Mouse (Mus musculus) neural tube, embryonic 15.5 days (tissue): ENCODE measurements at regions not wholly inside any gene's neighbourhood (a gene's known extent, or its start where the extent isn't known, plus 50 kb on each side); places are given as distances from the start of the nearest gene placed in this dataset.

Experiments
- ATAC-seq: fragments of 200-750 bp; cut with Nextera tagmentation; 2 replicates; pipeline ENCODE4 v1.8.0; 2017; ENCODE audit warnings: mild to moderate bottlenecking, moderate TSS enrichment, moderate library complexity; ENCODE audit not compliant: low FRiP score
- H3K27ac ChIP-seq: fragments of 300-500 bp; sonication (generic); replicated peaks from 2 replicates; pipeline ENCODE4 v1.5.1; 2015; ENCODE audit warnings: mild to moderate bottlenecking, inconsistent platforms
- H3K27me3 ChIP-seq: fragments of 300-500 bp; sonication (generic); replicated peaks from 2 replicates; pipeline ENCODE4 v1.6.1; 2015; ENCODE audit warnings: inconsistent platforms
- H3K36me3 ChIP-seq: fragments of 300-500 bp; sonication (generic); 2 replicates; pipeline ENCODE4 v1.6.1; 2015; ENCODE audit warnings: inconsistent platforms
- H3K4me1 ChIP-seq: fragments of 300-500 bp; sonication (generic); 2 replicates; pipeline ENCODE4 v1.6.1; 2015; ENCODE audit warnings: inconsistent platforms
- H3K4me2 ChIP-seq: fragments of 300-500 bp; sonication (generic); 2 replicates; pipeline ENCODE4 v1.6.1; 2015; ENCODE audit warnings: inconsistent platforms, mild to moderate bottlenecking, moderate library complexity
- H3K4me3 ChIP-seq: fragments of 300-500 bp; sonication (generic); replicated peaks from 2 replicates; pipeline ENCODE4 v1.5.1; 2015; ENCODE audit warnings: mild to moderate bottlenecking, inconsistent platforms
- H3K9ac ChIP-seq: fragments of 300-500 bp; sonication (generic); replicated peaks from 2 replicates; pipeline ENCODE4 v1.6.1; 2015; ENCODE audit warnings: mild to moderate bottlenecking, inconsistent platforms
- H3K9me3 ChIP-seq: fragments of 300-500 bp; sonication (generic); replicated peaks from 2 replicates; pipeline ENCODE4 v1.6.1; 2016; ENCODE audit warnings: inconsistent platforms
- WGBS: fragments of 180-500 bp; shearing (Covaris S2); methylation state at CpG from one replicate; pipeline ENCODE4 v1.1.7; 2015; ENCODE audit warnings: mixed read lengths; 5-methylcytosine and 5-hydroxymethylcytosine counted together

DNA sequence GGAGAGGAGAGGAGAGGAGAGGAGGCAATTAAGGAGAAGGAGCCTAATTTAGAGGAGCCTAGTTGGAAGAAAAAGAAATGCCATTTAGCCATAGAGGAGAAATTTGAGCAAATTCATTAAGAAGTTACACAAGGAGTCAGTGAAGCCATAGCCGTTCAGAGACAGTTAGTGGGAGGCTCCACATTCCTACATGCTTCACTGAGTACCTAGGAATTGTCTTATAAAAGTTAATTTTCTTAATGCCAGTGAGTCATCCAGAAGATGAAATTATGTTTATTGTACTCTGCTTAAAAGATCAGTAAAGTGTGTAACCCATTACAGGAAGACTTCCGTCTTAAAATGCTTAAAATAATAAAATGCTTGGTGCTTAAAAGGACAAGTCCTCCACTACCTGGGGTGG is 1453.5 kb upstream of the Lrrc6 start:
- H3K36me3 ChIP-seq: no peaks in the 10 kb centered on the region
- H3K4me2 ChIP-seq: no peak overlapping the region
- H3K9ac ChIP-seq: no peak overlapping the region
- H3K27me3 ChIP-seq: no peaks in the 10 kb centered on the region
- 71% methylated on average over 2 of the region's 2 CpGs for WGBS
- no peak overlapping the region for H3K4me3 ChIP-seq
- no peaks in the 10 kb centered on the region for H3K4me1 ChIP-seq
- H3K9me3 ChIP-seq: no peaks in the 10 kb centered on the region
- ATAC-seq: no peak
- H3K27ac ChIP-seq: no peak overlapping the region

GRCm38 (mm10) chr15:67950281-67951040 is 1449.8 kb upstream of the Lrrc6 start:
- no peak for ATAC-seq
- H3K27ac ChIP-seq: no peak overlapping the region
- H3K4me3 ChIP-seq: no peak overlapping the region
- H3K27me3 ChIP-seq: no peaks in the 10 kb centered on the region
- no peaks in the 10 kb centered on the region for H3K4me1 ChIP-seq
- no peaks in the 10 kb centered on the region for H3K9me3 ChIP-seq
- no peaks in the 10 kb centered on the region for H3K36me3 ChIP-seq
- H3K9ac ChIP-seq: no peak overlapping the region
- no peak overlapping the region for H3K4me2 ChIP-seq
- WGBS: 78% methylated on average over 6 of the region's 6 CpGs

GRCm38 (mm10) chr15:67944330-67945082 is 1443.8 kb upstream of the Lrrc6 start:
- Histone ChIP-seq H3K4me1 (no peaks in the 10 kb centered on the region), H3K9ac (no peak overlapping the region), H3K4me2 (no peak overlapping the region), H3K27me3 (no peaks in the 10 kb centered on the region), H3K9me3 (no peaks in the 10 kb centered on the region), H3K27ac (no peak overlapping the region), H3K36me3 (no peaks in the 10 kb centered on the region), H3K4me3 (no peak overlapping the region)
- WGBS: 94% methylated on average over 3 of the region's 3 CpGs
- no peak for ATAC-seq

- Histone ChIP-seq H3K4me3 (no peak overlapping the region), H3K4me2 (no peak overlapping the region), H3K9me3 (no peaks in the 10 kb centered on the region), H3K4me1 (no peaks in the 10 kb centered on the region), H3K27me3 (no peaks in the 10 kb centered on the region), H3K9ac (no peak overlapping the region), H3K36me3 (no peaks in the 10 kb centered on the region), H3K27ac (no peak overlapping the region)
- ATAC-seq: no peak
These were observed 1442.3 kb upstream of the Lrrc6 start for GRCm38 (mm10) chr15:67943046-67943445.

DNA sequence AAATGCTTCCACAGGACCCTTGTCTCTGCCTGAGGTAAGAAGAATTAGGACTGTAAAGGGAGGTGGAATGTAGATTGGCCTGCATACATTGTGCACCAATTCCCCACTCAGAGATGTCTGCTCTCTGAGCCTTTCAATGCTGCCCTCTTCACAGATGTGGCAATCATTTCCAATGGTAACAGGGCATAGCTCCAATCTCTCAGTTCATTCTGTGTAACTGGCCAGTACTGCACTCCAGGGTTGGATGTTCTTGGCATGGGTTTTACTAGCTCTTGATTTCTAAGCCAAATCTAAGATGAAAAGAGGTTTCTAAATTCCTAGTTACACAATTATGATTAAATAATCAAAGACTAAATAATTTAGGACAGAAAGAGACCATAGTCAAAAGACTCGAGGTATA is 1439.8 kb upstream of the Lrrc6 start:
- Histone ChIP-seq H3K27ac (no peak overlapping the region), H3K36me3 (no peaks in the 10 kb centered on the region), H3K9ac (no peak overlapping the region), H3K4me2 (no peak overlapping the region), H3K4me3 (no peak overlapping the region), H3K27me3 (no peaks in the 10 kb centered on the region), H3K9me3 (no peaks in the 10 kb centered on the region), H3K4me1 (no peaks in the 10 kb centered on the region)
- ATAC-seq: no peak
- 80% methylated on average over 1 of the region's 1 CpGs for WGBS

DNA sequence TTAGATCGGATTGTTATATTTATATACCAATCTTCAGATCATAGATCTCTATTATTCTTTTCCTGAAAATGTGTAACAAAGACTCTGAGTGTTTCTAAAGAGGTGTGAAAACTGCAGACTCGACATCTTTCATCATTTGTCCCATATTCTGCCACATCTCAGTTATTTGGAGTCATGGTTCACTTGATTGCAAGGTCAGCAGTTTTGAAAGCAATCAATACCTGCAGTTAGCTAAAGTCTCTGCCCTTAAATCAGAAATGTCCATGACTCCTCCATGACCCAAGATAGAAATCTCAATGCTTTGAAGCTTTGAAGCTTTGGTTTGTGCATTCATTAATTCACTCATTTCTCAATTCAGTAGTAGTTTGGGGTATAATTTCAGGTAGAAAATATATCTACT is 1424.2 kb upstream of the Lrrc6 start:
- Histone ChIP-seq H3K4me1 (no peaks in the 10 kb centered on the region), H3K27ac (no peak overlapping the region), H3K9ac (no peak overlapping the region), H3K36me3 (no peaks in the 10 kb centered on the region), H3K9me3 (no peaks in the 10 kb centered on the region), H3K4me2 (no peak overlapping the region), H3K4me3 (no peak overlapping the region), H3K27me3 (no peaks in the 10 kb centered on the region)
- ATAC-seq: no peak
- WGBS: 71% methylated on average over 2 of the region's 2 CpGs

- no peaks in the 10 kb centered on the region for H3K9me3 ChIP-seq
- no peaks in the 10 kb centered on the region for H3K36me3 ChIP-seq
- 86% methylated on average over 2 of the region's 2 CpGs for WGBS
- no peaks in the 10 kb centered on the region for H3K4me1 ChIP-seq
- H3K27ac ChIP-seq: no peak overlapping the region
- H3K4me2 ChIP-seq: no peak overlapping the region
- H3K27me3 ChIP-seq: no peaks in the 10 kb centered on the region
- no peak overlapping the region for H3K4me3 ChIP-seq
- H3K9ac ChIP-seq: no peak overlapping the region
- no peak for ATAC-seq
These were observed 1406.3 kb upstream of the Lrrc6 start for GRCm38 (mm10) chr15:67907034-67907433.

GRCm38 (mm10) chr15:67905279-67905678 is 1404.6 kb upstream of the Lrrc6 start:
- no peak overlapping the region for H3K27ac ChIP-seq
- no peak overlapping the region for H3K4me3 ChIP-seq
- 82% methylated on average over 1 of the region's 1 CpGs for WGBS
- no peak for ATAC-seq
- H3K4me1 ChIP-seq: no peaks in the 10 kb centered on the region
- H3K9ac ChIP-seq: no peak overlapping the region
- H3K9me3 ChIP-seq: no peaks in the 10 kb centered on the region
- no peaks in the 10 kb centered on the region for H3K27me3 ChIP-seq
- no peak overlapping the region for H3K4me2 ChIP-seq
- no peaks in the 10 kb centered on the region for H3K36me3 ChIP-seq

DNA sequence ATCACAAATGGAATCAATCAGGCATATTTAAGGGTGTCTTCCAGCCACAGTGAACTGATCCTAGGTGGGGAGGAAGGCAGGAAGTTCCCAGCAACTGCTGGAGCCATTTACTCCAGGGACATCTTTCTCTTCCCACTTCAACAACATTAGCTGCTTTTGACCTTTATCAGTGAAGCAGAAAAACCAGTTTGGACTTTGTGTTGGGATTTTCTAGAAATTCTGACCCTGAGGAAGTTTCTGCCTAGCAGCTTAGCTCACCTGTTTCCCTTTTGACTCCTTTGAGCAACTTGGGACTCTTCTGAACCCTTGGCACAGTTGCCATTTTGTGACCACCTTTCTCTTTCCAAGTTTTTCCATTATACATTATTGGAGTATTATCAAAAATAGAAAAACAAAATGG is 1403.9 kb upstream of the Lrrc6 start:
- Histone ChIP-seq H3K27me3 (no peaks in the 10 kb centered on the region), H3K4me1 (peaks cover 2% of the 10 kb centered on the region; the same call in 1 of the 2 replicates), H3K9me3 (no peaks in the 10 kb centered on the region), H3K27ac (no peak overlapping the region), H3K4me3 (no peak overlapping the region), H3K36me3 (no peaks in the 10 kb centered on the region), H3K4me2 (no peak overlapping the region), H3K9ac (no peak overlapping the region)
- no peak for ATAC-seq

- H3K9me3 ChIP-seq: no peaks in the 10 kb centered on the region
- H3K9ac ChIP-seq: no peak overlapping the region
- H3K36me3 ChIP-seq: no peaks in the 10 kb centered on the region
- no peak overlapping the region for H3K4me2 ChIP-seq
- H3K27ac ChIP-seq: no peak overlapping the region
- H3K4me1 ChIP-seq: peaks cover 4% of the 10 kb centered on the region; the same call in 1 of the 2 replicates
- no peaks in the 10 kb centered on the region for H3K27me3 ChIP-seq
- WGBS: 94% methylated on average over 2 of the region's 2 CpGs
- H3K4me3 ChIP-seq: no peak overlapping the region
- no peak for ATAC-seq
These were observed 1402.3 kb upstream of the Lrrc6 start for GRCm38 (mm10) chr15:67902982-67903381.

GRCm38 (mm10) chr15:67901191-67901601 is 1400.5 kb upstream of the Lrrc6 start:
- no peak overlapping the region for H3K4me2 ChIP-seq
- no peak overlapping the region for H3K4me3 ChIP-seq
- 67% methylated on average over 7 of the region's 7 CpGs for WGBS
- H3K9ac ChIP-seq: no peak overlapping the region
- H3K36me3 ChIP-seq: no peaks in the 10 kb centered on the region
- H3K9me3 ChIP-seq: no peaks in the 10 kb centered on the region
- H3K27me3 ChIP-seq: no peaks in the 10 kb centered on the region
- 0 out of 2 replicates have a peak, but pooled peaks have one; percentile 11 for ATAC-seq
- peaks cover 4% of the 10 kb centered on the region; the same call in 1 of the 2 replicates for H3K4me1 ChIP-seq
- no peak overlapping the region for H3K27ac ChIP-seq

- ATAC-seq: no peak
- Histone ChIP-seq H3K4me3 (no peak overlapping the region), H3K9me3 (no peaks in the 10 kb centered on the region), H3K36me3 (no peaks in the 10 kb centered on the region), H3K27me3 (no peaks in the 10 kb centered on the region), H3K4me2 (no peak overlapping the region), H3K9ac (no peak overlapping the region), H3K27ac (no peak overlapping the region), H3K4me1 (peaks cover 4% of the 10 kb centered on the region; the same call in 1 of the 2 replicates)
- 76% methylated on average over 6 of the region's 6 CpGs for WGBS
These were observed 1399.1 kb upstream of the Lrrc6 start for GRCm38 (mm10) chr15:67899772-67900171.
